Mouse (Mus musculus) embryonic facial prominence, embryonic 11.5 days (tissue): ENCODE measurements around the gene Tnfrsf14. TPM values are rescaled to one million over a fixed set of nuclear protein-coding genes. Genes with fewer than 3 reads are reported as not detected.

Experiments
- ATAC-seq: fragments of 200-750 bp; cut with Nextera tagmentation; replicated peaks from 2 replicates; pipeline ENCODE4 v1.8.0; 2017; ENCODE audit warnings: low read depth; ENCODE audit not compliant: insufficient number of reproducible peaks, low FRiP score, low TSS enrichment
- DNase-seq: peaks from one replicate; pipeline ENCODE4 v3.0.0-alpha.2; 2015; ENCODE audit warnings: low spot score
- H3K27ac ChIP-seq: fragments of 300-500 bp; sonication (generic); replicated peaks from 2 replicates; pipeline ENCODE4 v1.5.1; 2014; ENCODE audit warnings: mild to moderate bottlenecking, low read depth, low read length, control low read depth
- H3K27me3 ChIP-seq: fragments of 300-500 bp; sonication (generic); 2 replicates; pipeline ENCODE4 v1.6.1; 2014; ENCODE audit warnings: mild to moderate bottlenecking, low read length, moderate library complexity, mixed read lengths; ENCODE audit not compliant: control insufficient read depth, insufficient read depth
- H3K36me3 ChIP-seq: fragments of 300-500 bp; sonication (generic); replicated peaks from 2 replicates; pipeline ENCODE4 v1.6.1; 2014; ENCODE audit warnings: low read depth, mild to moderate bottlenecking, low read length, moderate library complexity, mixed read lengths; ENCODE audit not compliant: control insufficient read depth, insufficient read depth
- H3K4me1 ChIP-seq: fragments of 300-500 bp; sonication (generic); 2 replicates; pipeline ENCODE4 v1.6.1; 2014; ENCODE audit warnings: low read length, mixed read lengths; ENCODE audit not compliant: control insufficient read depth, insufficient read depth
- H3K4me2 ChIP-seq: fragments of 300-500 bp; sonication (generic); 2 replicates; pipeline ENCODE4 v1.6.1; 2014; ENCODE audit warnings: low read depth, mild to moderate bottlenecking, control low read depth, low read length, moderate library complexity
- H3K4me3 ChIP-seq: fragments of 300-500 bp; sonication (generic); 2 replicates; pipeline ENCODE4 v1.5.1; 2014; ENCODE audit warnings: low read depth, low read length, control low read depth
- H3K9ac ChIP-seq: fragments of 300-500 bp; sonication (generic); replicated peaks from 2 replicates; pipeline ENCODE4 v1.6.1; 2014; ENCODE audit warnings: mild to moderate bottlenecking, control low read depth, low read length
- H3K9me3 ChIP-seq: fragments of 300-500 bp; sonication (generic); replicated peaks from 2 replicates; pipeline ENCODE4 v1.6.1; 2016; ENCODE audit warnings: mild to moderate bottlenecking, low read length, inconsistent platforms, mixed read lengths; ENCODE audit not compliant: control insufficient read depth
- WGBS: fragments of 180-500 bp; shearing (Covaris S2); extraction: QIAGEN DNeasy Blood & Tissue Kit; methylation state at CpG from one replicate; pipeline ENCODE4 v1.1.7; 2014; 5-methylcytosine and 5-hydroxymethylcytosine counted together
- polyA plus RNA-seq: library from polyadenylated mRNA; unstranded; fragments of >200 nt; fragmentation: Nextera tagmentation; extraction: Ambion mirVana; gene quantifications from 2 replicates; pipeline ENCODE4 v1.2.1, GENCODE M21; 2014

Gene Tnfrsf14
- polyA plus RNA-seq, 1 experiment from 2014 or later = 0.35 TPM

DNA sequence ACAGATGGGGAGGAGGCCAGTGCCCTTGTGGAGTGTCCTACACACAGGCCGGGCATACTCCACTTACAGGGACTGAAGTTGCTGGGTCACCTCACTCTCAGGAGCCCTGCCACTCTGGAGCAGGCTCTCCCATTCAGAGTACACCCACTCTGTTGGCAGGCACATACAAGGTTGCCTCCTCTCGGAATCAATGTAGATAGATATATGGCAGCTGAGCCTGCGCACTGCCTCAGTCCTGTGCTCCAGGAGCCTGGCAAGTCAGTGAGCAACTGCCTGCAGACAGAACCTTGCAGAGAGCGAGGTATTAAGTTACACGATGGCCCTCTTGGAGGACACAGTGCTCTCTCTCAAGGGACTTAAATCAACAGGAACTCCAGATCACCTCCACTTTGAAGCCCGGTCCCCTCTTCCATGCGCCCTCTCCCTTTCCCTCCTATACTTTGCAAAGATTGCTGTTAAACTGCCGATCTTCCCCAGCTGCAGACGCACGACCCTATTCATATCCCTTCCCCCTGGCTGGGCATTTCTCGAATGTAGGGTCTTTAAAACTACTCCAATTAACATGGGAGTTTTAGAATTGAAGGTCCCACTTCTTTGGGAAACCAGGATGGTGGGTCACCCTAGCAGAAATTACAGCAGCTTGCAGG is 35.0 kb upstream of the Tnfrsf14 start:
- H3K9me3 ChIP-seq = no peaks in the 10 kb centered on the region
- H3K27ac ChIP-seq = peak overlapping the region; percentile 25; the same call in 1 of the 2 replicates
- H3K27me3 ChIP-seq = peaks cover 53% of the 10 kb centered on the region
- H3K36me3 ChIP-seq = no peaks in the 10 kb centered on the region
- DNase-seq (no peak), ATAC-seq (peak; percentile 1; the same call in 1 of the 2 replicates)
- 22% methylated on average over 11 of the region's 11 CpGs for WGBS
- H3K9ac ChIP-seq = peak overlapping the region; percentile 69
- H3K4me2 ChIP-seq = peak overlapping the region; percentile 51
- peaks cover 34% of the 10 kb centered on the region for H3K4me1 ChIP-seq
- peak overlapping the region; percentile 84 for H3K4me3 ChIP-seq

DNA sequence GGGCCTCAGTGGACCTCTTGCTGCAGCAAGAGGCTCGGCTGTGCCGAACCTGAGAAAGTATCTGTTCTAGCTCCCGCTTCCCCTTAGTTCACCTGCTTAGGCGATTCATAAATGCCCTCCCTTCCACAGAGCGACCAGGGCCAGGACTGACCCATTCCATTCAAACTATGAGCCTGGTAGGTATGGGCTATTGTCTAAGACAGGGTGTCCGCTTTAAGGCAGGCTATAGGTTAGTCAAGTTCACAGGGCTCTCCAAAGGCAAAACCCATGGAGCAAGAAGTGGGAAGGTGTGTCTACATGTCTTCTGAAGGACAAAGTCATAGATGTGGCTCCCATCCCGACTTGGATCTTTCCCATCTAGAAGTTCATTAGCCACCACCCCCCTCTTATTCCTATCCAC is 34.3 kb upstream of the Tnfrsf14 start:
- H3K4me2 ChIP-seq = peak overlapping the region; percentile 51; the same call in 1 of the 2 replicates
- H3K4me3 ChIP-seq = peak overlapping the region; percentile 48
- ATAC-seq (no peak), DNase-seq (no peak)
- H3K27me3 ChIP-seq = peaks cover 57% of the 10 kb centered on the region
- H3K27ac ChIP-seq = peak overlapping the region; percentile 25; the same call in 1 of the 2 replicates
- WGBS = 82% methylated on average over 7 of the region's 7 CpGs
- no peaks in the 10 kb centered on the region for H3K36me3 ChIP-seq
- H3K4me1 ChIP-seq = peaks cover 39% of the 10 kb centered on the region
- H3K9me3 ChIP-seq = no peaks in the 10 kb centered on the region
- peak overlapping the region; percentile 69 for H3K9ac ChIP-seq

DNA sequence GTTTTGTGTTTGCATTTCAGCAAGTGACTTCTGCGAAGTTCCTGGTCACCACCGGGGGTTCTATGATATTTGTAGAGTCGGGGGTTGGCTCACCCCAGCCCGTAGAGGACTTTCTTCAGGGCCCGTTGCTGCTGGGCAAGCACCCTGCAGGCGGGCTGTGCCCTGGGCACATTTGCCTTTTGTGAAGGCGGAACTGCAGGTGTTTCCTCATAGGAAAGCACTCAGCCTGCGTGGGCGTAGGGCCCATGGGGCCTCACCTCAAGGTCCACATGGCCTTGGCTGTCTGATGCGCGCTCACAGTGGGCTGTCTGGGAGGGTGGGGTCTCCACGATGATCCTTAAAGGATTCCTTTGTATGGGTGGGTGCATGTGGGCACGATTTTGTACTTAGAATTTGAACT is 33.5 kb upstream of the Tnfrsf14 start:
- no peak for DNase-seq
- peak overlapping the region; percentile 48 for H3K4me3 ChIP-seq
- H3K27ac ChIP-seq = 0 out of 2 replicates have a peak overlapping the region, but pooled peaks have one; percentile 25
- H3K4me2 ChIP-seq = peak overlapping the region; percentile 79
- no peaks in the 10 kb centered on the region for H3K9me3 ChIP-seq
- ATAC-seq = no peak
- peaks cover 57% of the 10 kb centered on the region for H3K27me3 ChIP-seq
- peak overlapping the region; percentile 69 for H3K9ac ChIP-seq
- no peaks in the 10 kb centered on the region for H3K36me3 ChIP-seq
- 17% methylated on average over 13 of the region's 13 CpGs for WGBS
- H3K4me1 ChIP-seq = peaks cover 39% of the 10 kb centered on the region

DNA sequence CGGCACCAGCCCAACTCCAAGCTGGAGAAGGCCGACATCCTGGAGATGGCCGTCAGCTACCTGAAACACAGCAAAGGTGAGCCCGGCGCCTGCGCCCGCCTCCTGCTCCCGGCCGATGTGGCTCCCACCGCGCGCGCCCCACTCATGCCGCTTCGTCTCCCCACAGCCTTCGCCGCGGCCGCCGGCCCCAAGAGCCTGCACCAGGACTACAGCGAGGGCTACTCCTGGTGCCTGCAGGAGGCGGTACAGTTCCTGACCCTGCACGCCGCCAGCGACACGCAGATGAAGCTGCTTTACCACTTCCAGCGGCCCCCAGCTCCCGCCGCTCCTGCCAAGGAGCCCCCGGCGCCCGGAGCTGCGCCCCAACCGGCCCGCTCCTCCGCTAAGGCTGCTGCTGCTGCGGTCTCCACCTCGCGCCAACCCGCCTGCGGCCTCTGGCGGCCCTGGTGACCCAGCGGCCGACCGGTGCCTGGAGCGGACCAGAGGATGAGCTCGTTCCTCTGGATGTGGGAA is 32.9 kb upstream of the Tnfrsf14 start:
- no peaks in the 10 kb centered on the region for H3K9me3 ChIP-seq
- H3K27ac ChIP-seq = peak overlapping the region; percentile 56
- ATAC-seq (no peak), DNase-seq (no peak)
- peaks cover 57% of the 10 kb centered on the region for H3K27me3 ChIP-seq
- H3K4me3 ChIP-seq = peak overlapping the region; percentile 48
- no peaks in the 10 kb centered on the region for H3K36me3 ChIP-seq
- H3K4me1 ChIP-seq = peaks cover 39% of the 10 kb centered on the region
- H3K4me2 ChIP-seq = peak overlapping the region; percentile 79
- peak overlapping the region; percentile 69 for H3K9ac ChIP-seq
- WGBS = under 1% methylated on average over 44 of the region's 47 CpGs

DNA sequence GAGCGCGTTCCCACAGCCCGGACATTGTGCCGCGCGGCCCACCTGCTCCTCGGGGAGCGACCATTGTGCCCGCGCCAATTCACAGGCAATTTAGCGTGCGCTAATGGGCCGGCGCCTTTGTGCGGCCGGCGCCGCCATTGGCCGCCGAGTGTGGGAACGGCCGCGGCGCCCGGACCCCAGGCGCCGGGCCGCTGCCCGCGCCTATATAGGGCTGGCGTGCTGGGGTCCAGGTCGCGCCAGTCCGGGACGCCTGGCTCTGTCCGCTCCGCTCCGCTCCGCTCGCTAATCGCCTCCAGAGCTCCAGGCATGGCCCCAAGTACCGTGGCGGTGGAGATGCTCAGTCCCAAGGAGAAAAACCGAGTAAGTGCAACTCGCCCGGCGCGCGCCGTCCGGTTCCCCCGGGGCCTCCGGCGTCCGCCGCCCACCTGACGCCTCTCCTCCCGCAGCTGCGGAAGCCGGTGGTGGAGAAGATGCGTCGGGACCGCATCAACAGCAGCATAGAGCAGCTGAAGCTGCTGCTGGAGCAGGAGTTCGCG is 32.4 kb upstream of the Tnfrsf14 start, which contains the start of gene Hes5:
Gene Hes5, plus strand, starts transcription at position 234 of the 536 bp plus-strand sequence.
- WGBS = under 1% methylated on average over 65 of the region's 65 CpGs
- DNase-seq (peak; percentile 75), ATAC-seq (peak; percentile 57)
- H3K27me3 ChIP-seq = peaks cover 57% of the 10 kb centered on the region
- peak within 1 kb of the TSS; percentile 69 for H3K9ac ChIP-seq
- peak within 1 kb of the TSS; percentile 48 for H3K4me3 ChIP-seq
- H3K4me2 ChIP-seq = peak within 1 kb of the TSS; percentile 79
- no peaks in the 10 kb centered on the region for H3K9me3 ChIP-seq
- H3K36me3 ChIP-seq = no peaks in the 10 kb centered on the region
- H3K27ac ChIP-seq = peak within 1 kb of the TSS; percentile 56
- H3K4me1 ChIP-seq = peaks cover 39% of the 10 kb centered on the region

DNA sequence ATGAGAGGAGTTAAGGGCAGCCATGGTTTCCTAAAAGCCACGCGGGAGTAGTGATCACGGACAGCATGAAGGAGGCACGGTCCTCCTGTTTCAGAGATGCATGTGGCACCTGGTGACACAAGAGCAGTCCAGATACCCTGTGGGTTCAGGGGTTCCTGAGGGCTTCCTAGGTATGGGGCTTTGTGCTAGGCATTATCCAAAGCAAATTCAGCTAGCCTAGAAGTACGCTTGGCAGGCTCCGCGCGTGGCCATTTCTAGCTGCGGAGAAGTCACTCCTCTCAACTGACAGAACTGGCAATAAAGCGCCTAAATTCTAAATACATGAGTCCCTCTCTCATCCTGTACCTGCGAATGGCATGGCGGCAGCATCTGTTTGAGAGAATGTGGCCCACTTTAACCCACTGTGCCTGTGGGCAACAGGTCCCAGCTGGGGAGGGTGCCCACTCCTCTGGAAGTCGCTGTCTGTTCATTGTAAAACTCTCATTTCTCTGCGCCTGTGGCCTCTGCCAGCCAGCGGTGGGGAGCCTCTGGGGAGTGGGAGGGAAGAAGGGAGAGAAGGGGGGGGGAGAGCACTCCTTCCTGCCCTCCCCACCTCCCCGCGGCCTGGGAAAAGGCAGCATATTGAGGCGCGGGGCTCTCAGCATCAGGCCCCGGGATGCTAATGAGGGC is 31.8 kb upstream of the Tnfrsf14 start:
- ATAC-seq (peak; percentile 30), DNase-seq (no peak)
- peak overlapping the region; percentile 79 for H3K4me2 ChIP-seq
- 18% methylated on average over 20 of the region's 20 CpGs for WGBS
- H3K4me3 ChIP-seq = peak overlapping the region; percentile 48
- H3K9ac ChIP-seq = peak overlapping the region; percentile 69
- H3K36me3 ChIP-seq = no peaks in the 10 kb centered on the region
- H3K9me3 ChIP-seq = no peaks in the 10 kb centered on the region
- no peak overlapping the region for H3K27ac ChIP-seq
- H3K27me3 ChIP-seq = peaks cover 60% of the 10 kb centered on the region
- H3K4me1 ChIP-seq = peaks cover 34% of the 10 kb centered on the region

DNA sequence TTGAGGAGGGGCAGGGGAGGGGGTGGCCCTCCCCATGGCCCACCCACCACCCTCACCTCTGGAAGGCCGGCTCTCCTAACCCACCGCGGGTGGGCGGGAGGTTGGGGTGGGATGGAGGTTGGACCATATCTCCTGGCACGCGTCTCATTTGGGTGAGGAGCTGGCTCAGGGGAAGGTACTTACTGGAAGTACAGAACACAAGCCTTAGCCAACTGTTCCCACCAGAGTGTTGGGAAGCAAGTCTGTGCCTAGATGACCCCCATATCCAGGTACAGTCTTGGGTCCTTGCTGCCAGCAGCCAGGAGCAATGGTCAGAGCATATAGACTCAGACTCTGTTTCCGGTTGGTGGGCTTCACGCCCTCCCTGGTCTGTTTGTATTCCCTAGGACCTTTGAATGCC is 30.3 kb upstream of the Tnfrsf14 start:
- DNase-seq = no peak
- Histone ChIP-seq H3K36me3 (no peaks in the 10 kb centered on the region), H3K4me3 (peak overlapping the region; percentile 15; the same call in 1 of the 2 replicates), H3K4me1 (peaks cover 33% of the 10 kb centered on the region), H3K9me3 (no peaks in the 10 kb centered on the region), H3K27ac (no peak overlapping the region), H3K4me2 (peak overlapping the region; percentile 40), H3K9ac (peak overlapping the region; percentile 28; the same call in 1 of the 2 replicates), H3K27me3 (peaks cover 60% of the 10 kb centered on the region)
- 12% methylated on average over 8 of the region's 8 CpGs for WGBS
- ATAC-seq = no peak
